Mouse (Mus musculus) MEL (cell line): Measurements from ENCODE around the gene Atp6v1e1. TPM values are rescaled to one million over a fixed set of nuclear protein-coding genes. Genes with fewer than 3 reads are reported as not detected.
"Not testable (repeated sequence)": the region's sequence is repeated elsewhere in the genome, so short reads cannot be mapped to it uniquely, and the experiment has no call there.

Experiments
- DNase-seq: peaks from one replicate; pipeline ENCODE4 v3.0.0; 2011; ENCODE audit warnings: low read depth, low spot score
- H3K27ac ChIP-seq: 2 replicates; pipeline ENCODE4 v1.5.1; 2012; ENCODE audit warnings: low read depth, mild to moderate bottlenecking, control low read depth, low read length, moderate library complexity; ENCODE audit not compliant: control insufficient read depth
- H3K27me3 ChIP-seq, 2 experiments: fragments of 150-350 bp in 1 of 2; sonication (generic) in 1 of 2; 2 replicates each; pipeline ENCODE4 v1.6.1; 2012; ENCODE audit warnings: low read length in 2 of 2, mild to moderate bottlenecking in 2 of 2, improper control_type of control experiment in 1 of 2, moderate library complexity in 1 of 2; ENCODE audit not compliant: insufficient read depth in 2 of 2, control insufficient read depth in 1 of 2
- H3K36me3 ChIP-seq, 2 experiments: 2 replicates each; pipeline ENCODE4 v1.6.1; 2012 to 2014; ENCODE audit warnings: low read length in 2 of 2, improper control_type of control experiment in 1 of 2, inconsistent platforms in 1 of 2, mild to moderate bottlenecking in 1 of 2; ENCODE audit not compliant: insufficient read depth in 2 of 2, control insufficient read depth in 1 of 2
- H3K4me1 ChIP-seq, 2 experiments: fragments of 150-350 bp in 1 of 2; sonication (generic) in 1 of 2; 2 replicates each; pipeline ENCODE4 v1.6.1; 2012; ENCODE audit warnings: low read length in 2 of 2, improper control_type of control experiment in 1 of 2, mild to moderate bottlenecking in 1 of 2; ENCODE audit not compliant: insufficient read depth in 2 of 2, control insufficient read depth in 1 of 2
- H3K4me3 ChIP-seq, 2 experiments: fragments of 150-350 bp in 1 of 2; sonication (generic) in 1 of 2; 2 replicates each; pipeline ENCODE4 v1.5.1; 2012; ENCODE audit warnings: low read depth in 2 of 2, low read length in 2 of 2, mild to moderate bottlenecking in 2 of 2, moderate library complexity in 2 of 2, control low read depth in 1 of 2, improper control_type of control experiment in 1 of 2; ENCODE audit not compliant: control insufficient read depth in 1 of 2, insufficient read depth in 1 of 2
- H3K79me2 ChIP-seq: 2 replicates; pipeline ENCODE4 v1.6.1; 2012; ENCODE audit warnings: mild to moderate bottlenecking, low read length, moderate library complexity; ENCODE audit not compliant: control insufficient read depth, poor library complexity, insufficient read depth
- H3K9ac ChIP-seq: 2 replicates; pipeline ENCODE4 v1.6.1; 2012; ENCODE audit warnings: low read depth, mild to moderate bottlenecking, control low read depth, low read length, moderate library complexity; ENCODE audit not compliant: control insufficient read depth, poor library complexity, severe bottlenecking
- H3K9me3 ChIP-seq: fragments of 150-350 bp; sonication (generic); replicated peaks from 2 replicates; pipeline ENCODE4 v1.6.1; 2012; ENCODE audit warnings: mild to moderate bottlenecking, low read length, improper control_type of control experiment, moderate library complexity; ENCODE audit not compliant: insufficient read depth
- CHD2 ChIP-seq: IDR thresholded peaks from 2 replicates; pipeline ENCODE4 v1.6.1; 2011; ENCODE audit warnings: low read length, improper control_type of control experiment
- GATA1 ChIP-seq: IDR thresholded peaks from 2 replicates; pipeline ENCODE4 v1.6.1; 2011; ENCODE audit warnings: low read depth, low read length, improper control_type of control experiment
- KAT2A ChIP-seq: conservative IDR thresholded peaks from 2 replicates; pipeline ENCODE4 v1.6.1; 2012; ENCODE audit warnings: low read depth, low read length, improper control_type of control experiment, inconsistent platforms
- NELFE ChIP-seq: IDR thresholded peaks from 2 replicates; pipeline ENCODE4 v1.6.1; 2011; ENCODE audit warnings: low read depth, low read length, improper control_type of control experiment
- NRF1 ChIP-seq: IDR thresholded peaks from 2 replicates; pipeline ENCODE4 v1.6.1; 2014; ENCODE audit warnings: low read depth, mild to moderate bottlenecking, inconsistent platforms, low read length, improper control_type of control experiment, moderate library complexity; ENCODE audit not compliant: poor library complexity, insufficient read depth, severe bottlenecking
- POLR2AphosphoS2 ChIP-seq: IDR thresholded peaks from 2 replicates; pipeline ENCODE4 v1.6.1; 2011; ENCODE audit warnings: low read length, improper control_type of control experiment
- SIN3A ChIP-seq: IDR thresholded peaks from 2 replicates; pipeline ENCODE4 v1.6.1; 2012; ENCODE audit warnings: low read length, improper control_type of control experiment, inconsistent platforms
- SMC3 ChIP-seq: IDR thresholded peaks from 2 replicates; pipeline ENCODE4 v1.6.1; 2011; ENCODE audit warnings: low read depth, low read length, improper control_type of control experiment
- UBTF ChIP-seq: IDR thresholded peaks from 2 replicates; pipeline ENCODE4 v1.6.1; 2012; ENCODE audit warnings: low read depth, mild to moderate bottlenecking, inconsistent platforms, low read length, improper control_type of control experiment, moderate library complexity, borderline replicate concordance; ENCODE audit not compliant: insufficient read depth
- ZKSCAN1 ChIP-seq: IDR thresholded peaks from 2 replicates; pipeline ENCODE4 v1.6.1; 2012; ENCODE audit warnings: low read depth, mild to moderate bottlenecking, inconsistent platforms, low read length, improper control_type of control experiment, moderate library complexity
- ZNF384 ChIP-seq: IDR thresholded peaks from 2 replicates; pipeline ENCODE4 v1.6.1; 2012; ENCODE audit warnings: low read depth, mild to moderate bottlenecking, inconsistent platforms, low read length, improper control_type of control experiment
- polyA plus RNA-seq, 2 experiments: library from polyadenylated mRNA; stranded (reverse) in 1 of 2; unstranded in 1 of 2; fragments of >175 nt in 1 of 2; fragments of >200 nt in 1 of 2; gene quantifications; 2 replicates each; pipeline versions ENCODE4 v1.2.1 to v1.2.4; 2012; ENCODE audit warnings: low replicate concordance in 2 of 2, low read depth in 1 of 2; ENCODE audit not compliant: insufficient read length in 2 of 2, insufficient read depth in 1 of 2, missing spikeins in 1 of 2
- total RNA-seq: library from RNA; depleted of rRNA; stranded (reverse); fragments of 300-350 nt; gene quantifications from 2 replicates; pipeline ENCODE4 v1.2.3, GENCODE M21; 2012

Gene Atp6v1e1
- total and polyA plus RNA-seq, 3 experiments: 123 to 129 TPM; not detected in 1

- Histone ChIP-seq H3K9me3 (no peaks in the 10 kb centered on the region), H3K9ac (no peak overlapping the region), H3K36me3 (peaks cover 15 to 18% of the 10 kb centered on the region in 2 experiments), H3K27ac (no peak overlapping the region), H3K4me3 (no peak overlapping the region), H3K27me3 (no peaks in the 10 kb centered on the region), H3K79me2 (peaks cover 38% of the 10 kb centered on the region), H3K4me1 (peaks cover 13 to 16% of the 10 kb centered on the region in 2 experiments)
- no peak for DNase-seq
- TF ChIP-seq CHD2 (no peak), UBTF (no peak), POLR2AphosphoS2 (no peak)
Measured at GRCm38 (mm10) chr6:120819294-120819693, 3.3 kb downstream of the Atp6v1e1 start.

GRCm38 (mm10) chr6:120811999-120812398 lies 10.6 kb downstream of the Atp6v1e1 start:
- peaks cover 0 to 20% of the 10 kb centered on the region in 2 experiments; a peak in 2 of 4 replicates for H3K36me3 ChIP-seq
- peak; percentile 16 for DNase-seq
- peak; percentile 26; the same call in 1 of the 2 replicates for TF ChIP-seq ZNF384

GRCm38 (mm10) chr6:120807738-120808081 lies 14.9 kb downstream of the Atp6v1e1 start:
- no peak for DNase-seq
- TF ChIP-seq SIN3A: no peak
- no peak for TF ChIP-seq GATA1
- TF ChIP-seq KAT2A: no peak
- Histone ChIP-seq H3K36me3 (peaks cover 0 to 34% of the 10 kb centered on the region in 2 experiments; a peak in 2 of 4 replicates), H3K9me3 (no peaks in the 10 kb centered on the region), H3K9ac (no peak overlapping the region), H3K4me1 (no peaks in the 10 kb centered on the region), H3K27me3 (no peaks in the 10 kb centered on the region), H3K27ac (no peak overlapping the region), H3K4me3 (no peak overlapping the region), H3K79me2 (peaks cover 4% of the 10 kb centered on the region; the same call in 1 of the 2 replicates)

More at GRCm38 (mm10) chr6:120811999-120812398, 10.6 kb downstream of the Atp6v1e1 start:
- H3K27me3 ChIP-seq, H3K4me1 ChIP-seq, H3K9ac ChIP-seq, H3K79me2 ChIP-seq, H3K4me3 ChIP-seq, H3K27ac ChIP-seq, H3K9me3 ChIP-seq: not testable (repeated sequence)

GRCm38 (mm10) chr6:120806999-120807737 lies 15.4 kb downstream of the Atp6v1e1 start:
- Histone ChIP-seq H3K4me3 (no peak overlapping the region), H3K79me2 (peaks cover 4% of the 10 kb centered on the region; the same call in 1 of the 2 replicates), H3K27ac (no peak overlapping the region), H3K9me3 (no peaks in the 10 kb centered on the region), H3K36me3 (peaks cover 0 to 34% of the 10 kb centered on the region in 2 experiments; a peak in 2 of 4 replicates), H3K4me1 (no peaks in the 10 kb centered on the region), H3K27me3 (no peaks in the 10 kb centered on the region), H3K9ac (no peak overlapping the region)
- TF ChIP-seq NRF1 (no peak), ZKSCAN1 (no peak), NELFE (no peak), SMC3 (no peak), KAT2A (no peak)
- DNase-seq: no peak
